Mouse (Mus musculus): ENCODE results near the gene Togaram2. TPM values are rescaled to one million over a fixed set of nuclear protein-coding genes. Genes with fewer than 3 reads are reported as not detected.

The Togaram2 gene
- total RNA-seq, 2 experiments from 2014 or later, result not detected

Other genes with a start within 250 kb of the Togaram2 start
- 1.9 TPM in 1 of 2 replicates, not detected in the other for gene Gm4707, start 213.3 kb upstream of the Togaram2 start, total RNA-seq (2015; ENCODE audit: low replicate concordance)
- 1.3 and 1.4 TPM in 2 replicates for gene Gm4707, start 213.3 kb upstream of the Togaram2 start, total RNA-seq (2017; ENCODE audit: low replicate concordance)
- 49.4 and 60.6 TPM in 2 replicates for gene Smchd1, start 197.9 kb upstream of the Togaram2 start, total RNA-seq (2015; ENCODE audit: low replicate concordance)
- 51.0 and 65.6 TPM in 2 replicates for gene Smchd1, start 197.9 kb upstream of the Togaram2 start, total RNA-seq (2017; ENCODE audit: low replicate concordance)
- gene Ndc80, start 146.4 kb upstream of the Togaram2 start, total RNA-seq (2015; ENCODE audit: low replicate concordance), result 29.5 and 32.9 TPM in 2 replicates
- 39.2 and 56.2 TPM in 2 replicates for gene Ndc80, start 146.4 kb upstream of the Togaram2 start, total RNA-seq (2017; ENCODE audit: low replicate concordance)
- gene Spdya, start 121.2 kb upstream of the Togaram2 start, total RNA-seq (2015; ENCODE audit: low replicate concordance), result not detected in 2 replicates
- not detected in 2 replicates for gene Spdya, start 121.2 kb upstream of the Togaram2 start, total RNA-seq (2017; ENCODE audit: low replicate concordance)
- gene Wdr43, start 57.4 kb upstream of the Togaram2 start, total RNA-seq (2015; ENCODE audit: low replicate concordance), result 21.1 and 25.2 TPM in 2 replicates
- 37.4 and 48.2 TPM in 2 replicates for gene Wdr43, start 57.4 kb upstream of the Togaram2 start, total RNA-seq (2017; ENCODE audit: low replicate concordance)
- gene Pcare, start 79.6 kb downstream of the Togaram2 start, total RNA-seq (2015; ENCODE audit: low replicate concordance), result not detected in 2 replicates
- 0.14 TPM in 1 of 2 replicates, not detected in the other for gene Pcare, start 79.6 kb downstream of the Togaram2 start, total RNA-seq (2017; ENCODE audit: low replicate concordance)
- gene Clip4, start 95.2 kb downstream of the Togaram2 start, total RNA-seq (2015; ENCODE audit: low replicate concordance), result not detected in 2 replicates
- gene Clip4, start 95.2 kb downstream of the Togaram2 start, total RNA-seq (2017; ENCODE audit: low replicate concordance), result not detected in 2 replicates

Measured in erythroblast, adult 5-6 weeks (primary cell).